Mouse (Mus musculus) adrenal gland, adult 8-10 months (tissue): ENCODE results near the gene Rsg1. TPM values are rescaled to one million over a fixed set of nuclear protein-coding genes. Genes with fewer than 3 reads are reported as not detected.
A peak's percentile ranks its signal among the peaks of the same experiment; 100 is the strongest.

ENCODE experiments used
- DNase-seq: peaks from one replicate; pipeline ENCODE4 v3.0.0; 2022
- total RNA-seq, 4 experiments: library from RNA; stranded (reverse); gene quantifications; 2 replicates each; pipeline ENCODE4 v1.2.4; 2022

The Rsg1 gene
- total RNA-seq: 1 to 10 TPM; 1.6 to 2.6 (median 2.2) TPM

DNA sequence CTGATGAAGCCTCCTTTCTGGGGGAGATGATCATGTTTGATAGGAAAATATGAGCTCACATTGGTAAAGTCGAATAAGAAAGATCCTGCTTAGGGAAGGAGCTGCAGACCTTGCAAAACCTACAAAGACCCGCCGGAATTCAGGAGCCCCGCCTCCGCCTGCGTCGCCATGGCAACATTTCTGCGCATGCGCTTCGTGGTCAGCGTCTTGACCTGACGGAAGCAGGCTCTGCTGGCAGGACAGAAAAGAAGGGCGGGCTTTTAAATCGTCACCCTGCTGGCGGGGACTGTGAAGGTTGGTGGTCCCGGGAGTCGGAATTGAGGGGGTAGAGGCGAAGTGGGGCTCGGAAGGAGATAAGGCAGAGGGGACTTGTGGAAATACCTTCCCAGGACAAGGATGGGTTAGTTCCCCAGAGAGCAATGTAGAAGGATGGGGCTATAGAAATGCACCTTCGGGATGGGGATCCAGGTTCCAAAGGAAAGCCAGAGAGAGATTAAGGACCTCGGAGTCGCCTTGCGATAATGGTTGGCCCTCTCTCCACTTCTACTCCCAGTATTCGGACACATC, at the start of gene Rsg1:
TSS of gene Rsg1 (plus strand) at position 187 of the 567 bp plus-strand sequence.
- peak; percentile 90 for DNase-seq

DNA sequence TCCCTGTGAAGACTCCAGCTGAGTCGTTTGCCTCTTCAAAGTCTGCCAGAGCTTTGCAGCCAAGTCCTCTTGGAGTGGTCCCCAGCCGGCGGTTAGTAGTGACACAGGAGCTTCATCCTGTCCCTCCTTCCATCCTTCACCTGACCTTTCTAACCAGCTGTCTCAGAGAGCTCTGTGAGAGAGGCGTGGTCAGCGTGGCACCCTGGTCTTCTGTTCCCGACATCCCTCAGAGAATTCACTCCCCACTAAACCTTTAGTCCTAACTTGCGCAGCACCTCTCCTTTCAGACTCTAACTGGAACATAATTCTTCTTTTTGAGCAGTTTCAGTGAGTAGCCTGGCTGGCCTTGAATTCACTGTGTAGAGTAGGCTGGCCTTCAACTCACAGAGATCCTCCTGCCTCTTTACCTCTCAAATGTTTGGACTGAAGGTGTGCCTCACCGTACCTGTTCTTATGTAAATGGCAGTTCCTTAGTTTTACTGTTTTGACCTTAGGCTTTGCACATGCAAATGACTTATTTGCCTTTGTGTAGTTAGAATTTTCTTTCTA, 47.9 kb upstream of the Rsg1 start:
- no peak for DNase-seq

DNA sequence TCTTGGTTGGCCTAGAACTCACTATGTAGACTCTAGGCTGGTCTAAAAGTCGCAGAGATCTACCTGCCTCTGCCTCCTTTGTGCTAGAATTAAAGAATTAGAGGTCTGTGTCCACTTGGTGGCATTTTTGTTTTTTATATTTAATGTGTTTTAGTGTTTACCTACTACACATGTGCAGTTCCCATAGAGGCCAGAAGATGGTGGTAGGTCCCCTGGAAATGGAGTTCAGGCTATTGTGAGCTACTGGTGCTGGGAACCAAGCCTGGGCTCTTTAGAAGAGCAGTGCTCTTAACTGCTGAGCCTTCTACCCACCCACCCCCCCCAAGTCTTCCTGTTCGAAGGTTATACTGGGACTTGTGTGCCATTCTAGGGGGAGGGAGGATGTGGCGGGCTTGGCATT, 46.6 kb upstream of the Rsg1 start:
- DNase-seq: no peak

DNA sequence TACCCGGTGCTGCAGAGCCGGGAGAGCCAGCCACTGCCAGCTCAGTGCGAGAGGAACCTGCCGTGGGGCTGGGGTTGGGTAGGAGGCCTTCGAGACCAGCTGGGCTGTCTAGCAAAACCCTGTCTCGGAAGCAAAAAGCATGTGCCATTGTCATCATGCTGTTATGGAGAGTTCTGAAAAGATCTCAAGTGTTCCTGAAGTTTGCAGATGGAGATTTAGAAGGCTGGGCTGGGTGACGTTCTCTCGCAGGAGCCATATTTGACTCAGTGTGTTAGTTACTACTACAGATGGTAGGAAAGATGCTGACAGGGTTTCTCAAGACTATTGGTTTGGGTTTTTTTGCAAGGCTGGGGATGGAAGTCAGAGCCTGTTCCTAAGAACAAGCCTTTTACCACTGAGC, 41.6 kb upstream of the Rsg1 start:
- no peak for DNase-seq

DNA sequence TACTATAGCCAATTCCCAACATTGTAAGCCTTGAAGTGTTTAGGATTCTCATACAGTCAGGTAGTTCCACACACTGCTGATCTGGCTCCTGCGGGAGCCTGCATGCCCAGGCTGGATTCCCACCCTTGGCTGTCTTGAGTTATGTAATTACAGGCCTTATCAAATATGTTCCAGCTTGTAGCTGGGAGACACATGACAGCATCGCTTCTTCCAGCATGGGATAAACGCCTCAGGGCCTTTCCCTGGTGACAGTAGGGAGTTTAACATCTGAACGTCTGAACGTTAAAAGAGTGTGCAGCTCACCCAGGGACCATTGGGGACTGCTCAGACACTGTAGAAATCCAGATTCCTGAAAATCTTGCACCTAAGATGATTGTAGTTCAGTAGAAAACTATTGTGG, 38.0 kb upstream of the Rsg1 start:
- DNase-seq: no peak

DNA sequence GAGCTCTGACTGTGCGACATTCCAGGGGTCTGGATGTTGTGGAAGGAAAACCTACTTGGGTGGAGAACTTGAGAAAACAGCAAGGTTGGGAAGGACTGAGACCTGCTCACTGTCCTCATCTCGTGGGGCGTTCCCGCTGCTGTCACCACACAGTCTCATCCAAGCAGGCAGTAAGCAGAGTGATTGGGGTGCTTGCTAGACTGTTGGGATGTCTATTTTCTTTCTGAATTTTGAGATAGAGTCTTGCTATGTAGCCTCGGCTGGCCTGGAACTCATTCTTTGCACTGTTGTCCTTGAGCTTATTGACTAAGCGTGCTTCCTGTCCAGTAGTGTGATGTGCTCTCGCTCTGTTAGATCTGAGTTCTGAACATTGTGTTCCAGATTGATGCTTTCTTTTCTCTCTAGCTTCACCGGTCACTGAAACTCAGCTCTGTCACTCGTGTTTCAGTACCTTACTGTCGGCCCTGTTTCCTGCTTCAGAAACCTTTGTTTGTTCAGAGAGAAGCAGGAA, 37.4 kb upstream of the Rsg1 start:
- no peak for DNase-seq

DNA sequence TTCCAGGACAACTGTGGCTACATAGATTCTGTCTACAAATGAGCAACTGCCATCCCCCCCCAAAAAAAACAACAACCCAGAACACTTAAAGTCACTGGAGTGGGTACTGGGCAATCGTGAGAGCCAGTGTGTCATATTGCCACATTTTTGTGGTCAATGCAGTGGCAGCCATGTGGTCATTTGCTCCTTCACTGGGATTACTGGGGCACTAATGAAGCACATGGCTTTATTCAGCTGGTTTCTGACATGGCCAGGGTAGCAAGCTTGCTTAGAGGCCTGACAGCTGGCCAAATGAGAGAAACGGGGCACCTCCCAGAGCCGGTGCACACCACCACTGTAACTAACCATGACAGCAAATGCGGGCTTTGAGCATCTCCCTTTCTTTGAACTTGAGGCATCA, 35.3 kb upstream of the Rsg1 start:
- DNase-seq: no peak

DNA sequence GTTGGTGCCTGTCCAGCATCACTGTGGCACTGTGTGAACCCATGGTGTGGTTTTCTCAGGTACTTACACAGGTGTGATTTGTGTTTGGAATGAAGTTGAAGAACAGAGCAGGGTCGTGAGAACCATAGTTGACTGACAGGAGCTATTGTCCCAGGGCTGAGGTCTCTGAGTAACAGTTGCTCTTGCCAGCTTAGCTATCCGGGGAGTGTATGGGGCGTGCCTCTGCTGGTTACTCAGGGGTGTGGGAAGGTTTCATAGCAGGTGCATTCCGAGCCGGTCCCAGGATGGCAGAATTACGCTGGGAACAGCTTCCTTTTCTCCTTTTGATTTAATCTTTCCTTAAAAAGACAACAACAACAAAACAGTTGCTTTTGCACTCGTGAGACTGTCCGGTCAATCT, 32.9 kb upstream of the Rsg1 start:
- no peak for DNase-seq

DNA sequence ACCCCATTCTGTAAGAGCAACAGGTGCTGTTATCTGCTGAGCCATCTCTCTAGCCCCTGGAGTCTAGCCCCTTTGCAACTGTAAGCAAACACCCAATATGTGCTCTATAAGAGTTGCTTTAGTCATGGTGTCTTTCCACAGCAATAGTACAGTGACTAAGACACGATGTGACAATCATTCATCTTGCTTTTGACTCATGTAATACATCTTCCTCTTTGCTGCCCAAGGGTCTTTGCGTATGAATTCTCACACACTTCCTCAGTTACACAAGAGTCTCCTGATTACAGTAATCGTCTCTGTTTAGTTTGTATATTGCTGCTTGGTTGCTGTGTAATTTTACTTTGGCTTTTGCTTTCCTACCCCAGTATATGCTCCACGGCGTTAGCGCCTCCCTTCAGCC, 31.8 kb upstream of the Rsg1 start:
- no peak for DNase-seq

DNA sequence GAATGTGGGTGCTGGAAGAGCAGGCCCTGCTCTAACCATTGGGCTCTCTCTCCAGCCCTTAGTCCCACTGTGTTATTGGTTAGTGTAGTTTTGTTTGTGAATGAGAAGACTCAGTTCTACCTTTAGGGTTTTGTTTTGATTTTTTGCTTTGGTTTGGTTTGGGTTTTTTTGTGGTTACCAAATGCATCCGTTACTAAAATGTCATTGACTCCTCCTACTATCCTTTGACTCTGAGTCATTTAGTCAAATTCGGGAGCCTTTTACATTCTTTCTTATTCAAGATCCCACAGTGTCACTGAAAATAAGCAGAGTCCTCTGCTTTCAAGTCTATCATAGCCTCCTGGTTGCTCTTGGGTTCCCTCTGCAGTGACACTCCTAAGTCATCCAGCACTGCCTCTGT, 29.8 kb upstream of the Rsg1 start:
- no peak for DNase-seq

DNA sequence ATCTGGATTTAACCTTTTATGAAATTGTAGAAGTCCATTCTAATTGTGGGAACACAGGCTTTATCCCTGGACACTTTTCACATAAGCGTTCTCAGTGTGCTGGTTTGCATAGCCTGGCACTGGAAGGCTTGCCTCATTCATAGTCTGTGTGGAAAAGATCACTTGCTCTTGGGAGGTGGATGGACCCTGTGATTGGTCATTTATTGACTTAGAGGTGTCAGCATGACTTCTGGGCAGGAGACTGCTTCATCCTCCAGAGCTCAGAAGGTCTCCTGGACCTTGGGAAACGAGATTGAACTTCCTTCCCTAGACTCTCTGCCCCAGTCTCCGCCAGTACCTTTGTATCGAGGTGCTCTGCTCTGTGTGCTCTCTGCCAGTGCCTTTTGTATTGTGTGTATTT, 29.3 kb upstream of the Rsg1 start:
- DNase-seq: no peak

DNA sequence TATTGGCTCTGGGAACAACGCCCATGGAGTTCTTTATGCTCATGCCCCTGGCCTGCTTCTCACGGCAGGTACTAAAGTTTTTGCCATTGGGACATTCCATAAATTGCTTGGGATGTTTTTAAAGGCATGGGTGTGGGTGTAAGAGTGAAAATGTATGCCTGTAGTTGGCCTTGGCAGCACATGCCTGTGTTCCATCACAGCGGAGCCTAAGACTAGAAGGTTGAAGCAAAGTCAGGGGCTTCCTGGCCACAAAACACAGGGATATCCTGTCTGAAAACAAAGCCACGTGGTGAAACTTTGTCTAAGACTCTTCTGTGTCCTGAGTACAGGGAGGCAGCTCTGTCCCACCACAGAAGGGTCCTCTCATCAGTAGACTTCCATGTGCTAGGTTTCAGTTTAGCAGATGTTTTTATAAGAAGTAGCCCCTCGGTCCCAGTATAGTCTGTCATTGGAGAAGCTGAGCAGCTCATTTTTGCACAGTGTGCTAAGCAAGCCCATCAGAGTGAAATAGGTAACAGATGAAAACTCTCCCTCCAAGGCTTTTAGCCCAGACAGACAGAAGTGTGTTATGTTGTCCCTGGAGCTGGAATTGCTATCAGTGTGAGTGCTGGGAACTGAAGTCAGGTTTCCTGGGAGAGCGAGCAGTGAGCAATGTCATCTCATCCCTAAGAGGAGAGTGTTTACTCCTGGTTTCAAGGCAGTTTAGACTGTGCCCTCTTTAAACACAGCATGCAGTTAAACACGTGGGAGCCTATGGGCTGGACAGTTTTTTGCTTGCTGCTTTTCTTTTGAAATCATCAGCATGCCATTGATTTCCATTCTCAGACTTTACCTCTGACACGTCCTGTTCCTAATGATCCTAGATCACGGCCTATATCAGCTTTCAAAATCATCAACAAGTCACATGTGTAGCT, 26.6 kb upstream of the Rsg1 start:
- no peak for DNase-seq

DNA sequence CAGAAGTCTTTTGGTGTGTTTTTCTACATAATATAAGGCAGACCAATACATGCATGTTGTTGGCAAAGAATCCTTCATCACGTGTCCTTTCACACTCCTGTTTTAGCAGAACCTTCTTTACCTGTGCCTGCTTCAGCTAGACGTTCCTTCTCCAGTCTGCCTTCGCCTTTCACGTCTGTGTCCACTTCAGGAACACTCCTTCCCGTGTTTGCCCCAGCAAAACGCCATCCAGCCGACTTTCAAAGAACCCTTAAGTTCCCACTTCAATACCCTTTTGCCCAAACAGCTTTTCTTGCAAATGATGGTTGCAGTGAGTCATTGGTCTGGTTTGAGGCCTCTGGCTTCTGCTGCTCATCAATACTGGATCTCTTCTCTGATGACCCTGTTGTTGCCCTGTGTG, 22.5 kb upstream of the Rsg1 start:
- no peak for DNase-seq

DNA sequence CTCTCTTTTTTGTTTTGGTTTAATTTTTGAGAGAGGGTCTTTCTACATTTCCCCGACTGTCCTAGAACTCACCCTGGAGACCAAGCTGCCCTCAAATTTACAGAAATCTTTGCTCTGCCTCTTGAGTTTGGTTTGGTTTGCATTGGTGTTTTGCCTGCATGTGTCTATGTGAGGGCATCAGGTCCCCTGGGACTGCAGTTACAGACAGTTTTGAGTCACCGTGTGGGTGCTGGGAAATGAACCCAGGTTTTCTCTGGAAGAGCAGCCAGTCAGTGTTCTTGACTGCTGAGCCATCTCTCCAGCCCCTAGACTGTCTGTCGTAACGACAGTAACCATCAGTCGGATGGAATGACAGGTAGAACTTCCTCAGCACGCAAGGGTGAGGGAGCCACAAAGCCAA, 19.2 kb upstream of the Rsg1 start:
- no peak for DNase-seq

DNA sequence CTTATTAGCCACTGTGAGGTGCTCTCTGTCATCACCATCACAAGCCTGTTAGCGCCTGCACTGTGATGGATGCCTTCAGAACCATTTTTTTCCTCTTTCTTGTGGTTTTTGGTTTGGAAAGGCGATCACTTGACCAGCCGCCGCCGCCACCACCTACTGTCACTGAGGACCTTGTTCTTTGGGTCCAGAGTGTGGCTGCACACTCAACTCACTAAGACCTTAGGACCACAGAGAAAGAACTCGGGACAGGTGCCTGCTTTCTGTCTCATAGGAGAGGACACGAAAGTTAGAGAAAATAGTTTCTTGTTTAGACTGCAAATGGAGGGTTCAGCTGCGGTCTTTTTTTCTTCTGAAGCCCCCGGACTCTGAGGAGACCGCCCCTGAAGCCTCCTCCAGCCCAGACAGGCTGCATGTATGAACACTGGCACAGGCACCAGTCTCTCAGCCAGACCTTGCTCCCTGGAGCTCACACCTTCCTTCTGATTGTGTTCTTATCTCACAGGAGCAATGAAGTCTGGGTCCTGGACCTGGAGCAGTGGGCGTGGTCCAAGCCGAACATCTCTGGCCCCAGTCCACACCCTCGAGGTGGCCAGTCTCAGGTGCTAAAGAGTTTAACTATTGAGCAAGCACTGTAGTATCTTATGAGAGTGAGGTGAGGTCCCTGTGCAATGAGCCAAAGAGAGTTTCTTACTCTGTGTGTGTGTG, 16.6 kb upstream of the Rsg1 start:
- DNase-seq: no peak

DNA sequence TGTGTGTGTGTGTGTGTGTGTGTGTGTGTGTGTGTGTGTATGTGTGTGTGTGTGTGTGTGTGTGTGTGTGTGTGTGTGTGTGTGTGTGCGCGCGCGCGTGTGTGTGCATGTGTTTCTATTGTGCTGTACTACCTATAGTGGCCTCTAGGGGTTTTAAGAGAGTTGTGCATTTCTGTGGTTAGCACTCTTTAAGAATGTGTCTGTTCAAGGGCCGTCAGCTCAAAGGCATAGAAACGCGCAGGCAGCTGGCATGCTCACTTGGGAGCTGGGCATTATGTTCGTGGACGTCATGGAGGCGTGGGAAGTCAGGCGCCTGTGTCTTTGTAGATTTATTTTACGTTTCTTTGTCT, 16.1 kb upstream of the Rsg1 start:
- no peak for DNase-seq

DNA sequence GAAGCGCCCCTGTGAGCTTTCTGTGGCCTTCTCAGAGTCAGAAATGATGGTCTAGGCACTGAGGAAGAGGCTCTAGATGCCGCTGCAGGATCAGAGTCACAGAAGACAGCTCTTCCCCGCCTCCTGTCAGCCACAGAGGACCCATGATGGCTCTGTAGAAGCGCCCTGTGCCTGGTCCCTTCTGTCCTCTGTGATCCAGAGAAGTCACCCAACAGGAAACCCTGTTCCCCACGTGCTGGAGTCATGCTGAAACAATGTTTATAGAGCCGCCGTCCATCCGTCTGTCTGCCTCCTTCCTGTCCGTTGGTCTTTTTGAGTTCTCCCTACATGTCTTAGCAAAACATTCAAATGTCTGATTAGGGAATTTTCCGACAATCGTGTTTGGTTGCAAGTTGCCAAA, 12.8 kb upstream of the Rsg1 start:
- no peak for DNase-seq

DNA sequence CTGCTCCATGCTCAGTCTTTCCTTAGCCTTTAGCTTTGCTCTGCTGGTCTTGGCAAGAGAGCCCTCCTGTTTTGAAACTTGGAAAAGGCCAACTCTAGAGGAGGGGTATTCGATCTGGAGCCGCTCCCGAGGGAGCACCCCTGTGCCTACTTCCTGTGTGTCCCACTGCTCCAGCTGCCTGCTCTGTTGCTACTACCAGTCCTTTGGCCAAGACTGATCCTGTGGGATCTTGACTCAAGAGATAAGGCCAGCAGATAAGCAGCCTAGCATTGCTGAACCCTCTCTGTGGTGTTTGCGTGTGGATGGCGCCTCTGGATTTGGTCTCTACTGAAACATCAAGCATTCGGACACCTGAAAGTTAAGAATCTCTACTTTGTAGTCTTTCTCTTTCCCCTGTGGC, 11.6 kb upstream of the Rsg1 start:
- DNase-seq: no peak

DNA sequence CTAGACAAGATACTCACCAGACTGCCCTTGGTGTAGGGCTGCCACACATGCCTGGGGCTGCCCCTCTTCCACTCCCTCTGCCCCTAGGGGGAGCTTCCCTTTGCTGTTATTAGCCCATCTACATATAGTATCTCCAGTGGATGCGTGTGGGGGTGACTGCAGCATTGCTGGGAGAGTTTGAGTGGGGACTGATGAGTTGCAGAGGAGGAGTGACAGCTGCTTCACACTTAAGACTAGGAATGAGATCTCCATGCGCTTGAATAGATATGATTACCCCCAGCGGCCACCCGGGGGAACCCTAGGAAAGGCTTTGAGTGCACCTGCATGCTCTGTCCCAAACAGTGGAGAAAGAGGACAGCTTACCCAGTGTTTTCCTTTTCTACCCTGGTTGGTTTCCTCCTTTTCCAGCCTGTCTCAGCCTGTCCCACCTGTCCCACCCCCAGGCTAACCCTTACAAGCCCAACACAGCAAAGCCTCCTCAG, 9.1 kb upstream of the Rsg1 start:
- no peak for DNase-seq

DNA sequence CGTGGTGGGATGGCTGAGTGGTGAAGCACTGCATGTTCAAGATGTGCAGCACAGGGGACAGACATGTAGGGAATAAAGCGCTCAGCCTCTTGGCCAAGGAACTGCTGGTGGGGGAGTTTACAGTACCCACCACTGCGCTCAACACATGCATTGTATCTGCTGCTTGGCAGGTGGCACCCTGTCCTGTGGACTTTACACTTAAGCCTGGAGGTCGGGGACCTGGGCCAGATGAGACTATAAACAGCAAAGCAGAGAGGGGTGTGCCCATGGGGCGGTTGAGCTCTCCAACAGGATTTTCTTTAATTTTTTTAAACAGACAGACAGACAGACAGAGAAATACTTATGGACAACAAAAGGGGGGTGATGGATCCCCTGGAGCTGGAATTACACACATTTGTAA, 6.7 kb upstream of the Rsg1 start:
- no peak for DNase-seq

DNA sequence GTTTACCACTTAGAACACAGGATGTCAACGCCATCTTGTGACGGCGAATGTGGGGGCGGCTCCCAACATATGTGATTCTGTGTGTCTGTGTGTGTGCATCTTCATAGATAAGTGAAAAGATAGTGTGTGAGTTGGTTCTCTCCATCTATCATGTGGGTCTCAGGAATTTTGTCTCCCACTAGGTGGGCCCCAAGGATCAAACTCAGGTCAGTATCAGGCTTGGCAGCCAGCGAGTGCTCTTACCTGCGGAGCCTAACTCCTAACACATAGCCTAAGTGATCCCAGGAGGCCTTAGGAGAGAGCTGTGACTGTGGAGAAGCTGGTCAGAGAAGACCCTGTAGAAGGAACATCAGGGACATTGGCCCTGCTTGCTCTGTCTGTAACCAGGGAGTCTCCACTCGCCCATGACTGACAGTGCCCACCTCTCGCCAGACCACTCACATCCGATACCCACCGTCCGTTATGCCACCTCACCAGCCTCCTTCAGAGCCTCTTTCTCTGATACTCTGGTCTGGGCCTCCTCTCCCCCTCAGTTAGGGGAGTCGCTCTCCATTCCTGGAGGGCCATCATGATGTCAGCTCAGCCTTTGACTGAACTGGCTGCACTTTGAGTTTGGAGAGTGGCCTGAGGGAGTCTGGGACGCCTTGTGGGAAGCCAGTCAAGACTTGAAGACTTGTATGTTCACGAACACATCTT, 3.1 kb upstream of the Rsg1 start:
- no peak for DNase-seq

DNA sequence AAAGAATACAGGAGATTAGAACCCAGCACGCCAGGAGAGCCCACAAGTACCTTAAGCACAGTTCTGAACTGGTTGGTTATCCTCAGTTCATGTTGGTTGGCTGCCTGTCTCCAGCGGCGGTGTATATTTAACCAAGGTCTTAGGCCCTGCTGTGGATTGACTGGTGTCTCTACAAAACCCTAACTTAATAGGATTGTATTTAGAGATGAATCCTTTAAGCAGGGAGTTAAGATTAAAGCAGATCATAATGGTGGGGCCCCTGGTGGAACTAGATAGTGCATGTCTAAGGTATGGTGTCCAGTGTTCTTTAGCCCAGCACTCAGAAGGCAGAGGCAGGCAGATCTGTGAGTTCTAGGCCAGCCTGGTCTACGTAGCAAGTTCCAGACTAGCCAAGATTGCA, 2.1 kb upstream of the Rsg1 start:
- no peak for DNase-seq

DNA sequence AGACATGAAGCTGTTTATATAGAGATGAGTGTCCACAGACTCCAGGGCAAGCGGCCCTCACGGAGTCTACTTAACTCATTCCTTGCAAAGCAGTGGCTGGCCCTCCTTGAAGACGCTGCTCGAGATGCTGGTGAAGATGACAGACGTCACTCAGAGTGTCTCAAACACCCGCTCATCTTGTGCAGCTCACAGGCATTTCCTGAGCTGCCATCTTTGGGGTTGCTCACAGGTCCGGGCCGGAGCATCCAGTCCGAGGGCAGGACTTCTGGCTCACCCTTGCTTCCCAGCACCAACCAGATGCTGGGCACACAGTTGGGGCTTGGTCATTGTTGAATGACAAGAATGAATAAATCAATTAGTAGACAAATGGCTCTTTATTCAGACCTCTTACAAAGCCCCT, 864 bp upstream of the Rsg1 start:
- DNase-seq: no peak
